Mouse (Mus musculus): ENCODE measurements around the gene Megf11.

DNA sequence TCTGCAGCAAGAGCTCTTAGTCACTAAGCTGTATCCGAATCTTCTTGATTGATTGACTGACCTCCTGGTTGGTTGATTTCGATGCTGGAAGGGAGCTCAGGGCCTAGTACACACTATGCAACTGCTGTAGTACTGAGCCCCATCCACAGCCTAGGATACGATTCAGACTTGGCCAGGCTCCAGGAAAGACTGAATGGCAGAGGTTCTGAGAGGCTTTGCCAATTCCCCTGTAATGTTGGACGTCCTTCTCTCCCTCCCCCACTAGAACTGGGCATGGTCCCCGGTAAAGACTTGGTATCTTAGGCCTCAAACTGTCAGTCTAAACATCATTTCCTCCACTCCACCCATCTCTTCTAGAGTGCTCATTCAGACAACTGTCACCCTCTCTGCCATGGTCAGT is 113.5 kb downstream of the Megf11 start:
- TF ChIP-seq GATA1 (IDR thresholded peaks at IDR 0.05; ENCODE audit: low read depth, low read length): no peak
- no peak for TF ChIP-seq JUND (IDR thresholded peaks at IDR 0.05; ENCODE audit: low read depth, low read length)
- no peak for TF ChIP-seq EP300 (IDR thresholded peaks at IDR 0.05; ENCODE audit: low read depth in 1 of 2, low read length in 2 of 2)
- TF ChIP-seq POLR2A (IDR thresholded peaks at IDR 0.05; ENCODE audit: control insufficient read depth in 1 of 2, insufficient read depth in 1 of 2, low read depth in 1 of 2, low read length in 2 of 2, poor library complexity in 1 of 2): no peak
- no peak for TF ChIP-seq ZC3H11A (IDR thresholded peaks at IDR 0.05; ENCODE audit: low read depth, low read length)
- TF ChIP-seq POLR2AphosphoS5 (IDR thresholded peaks at IDR 0.05; ENCODE audit: borderline replicate concordance, low read depth, low read length): no peak
